ENCODE assay signal across 22 mouse cellular contexts in genomic region chr4:126553685-126554084, GRCm38 (mm10). TPM values are rescaled to one million over a fixed set of nuclear protein-coding genes. Genes with fewer than 3 reads are reported as not detected.
DNase-seq lines count a peak whose midpoint lies in the region; ATAC-seq and TF ChIP-seq lines count a peak whose summit lies in the region.
"Had no signal": no experiment of that assay in that cellular context is flagged by ENCODE, and none has a peak within 500 bp of the region (broad histone marks: within the 10 kb centered on the region; RNA-seq: fewer than 3 reads in every experiment).

No protein-coding gene starts in this region.

- peaks cover 14% of the 10 kb centered on the region for H3K79me2 ChIP-seq in MEL (ENCODE audit: control insufficient read depth, insufficient read depth, low read length, poor library complexity)

- no peak for ATAC-seq in kidney, postnatal 0 days (replicated peaks; ENCODE audit: low FRiP score, low read depth)
- no peak for ATAC-seq in midbrain, postnatal 0 days (ENCODE audit: low FRiP score)
- ATAC-seq: forebrain, embryonic 16.5 days; midbrain, embryonic 16.5 days had no signal

- no peak overlapping the region for H3K27ac ChIP-seq in kidney, postnatal 0 days
- H3K27ac ChIP-seq in midbrain, postnatal 0 days (ENCODE audit: low read depth, low read length): no peak overlapping the region
- H3K27ac ChIP-seq in midbrain, embryonic 10.5 days (replicated peaks): no peak overlapping the region
- H3K27ac ChIP-seq in MEL (ENCODE audit: control insufficient read depth, low read depth, low read length): peak overlapping the region; percentile 60
- H3K27ac ChIP-seq: heart, embryonic 10.5 days; hindbrain, embryonic 13.5 days; limb, embryonic 12.5 days; neural tube, embryonic 12.5 days; stomach, embryonic 15.5 days had no signal

- peak; percentile 11; the same call in 1 of the 2 replicates for TF ChIP-seq CTCF in kidney, postnatal 0 days (IDR thresholded peaks at IDR 0.05; ENCODE audit: low read depth)
- peak; percentile 14; the same call in 1 of the 2 replicates for TF ChIP-seq CTCF in midbrain, postnatal 0 days (IDR thresholded peaks at IDR 0.05)
- peak in 2 of 3 experiments; percentile 36 to 49; a peak in 4 of 6 replicates for TF ChIP-seq CTCF in MEL (IDR thresholded peaks at IDR 0.05 in 2 of 3, conservative IDR thresholded peaks at IDR 0.05 in 1 of 3; ENCODE audit: control insufficient read depth in 1 of 3, insufficient read depth in 1 of 3, low read depth in 2 of 3, low read length in 3 of 3, poor library complexity in 1 of 3, severe bottlenecking in 1 of 3)

- no peak overlapping the region for H3K4me3 ChIP-seq in kidney, postnatal 0 days (replicated peaks; ENCODE audit: low read depth, low read length)
- H3K4me3 ChIP-seq in midbrain, postnatal 0 days (ENCODE audit: low read depth, low read length): no peak overlapping the region
- H3K4me3 ChIP-seq in midbrain, embryonic 10.5 days: no peak overlapping the region
- peak overlapping the region; percentile 55 to 70 for H3K4me3 ChIP-seq in MEL (ENCODE audit: control insufficient read depth in 1 of 2, insufficient read depth in 1 of 2, low read depth in 2 of 2, low read length in 2 of 2)
- H3K4me3 ChIP-seq: erythroblast, embryonic 14.5 days; heart, embryonic 10.5 days; hindbrain, embryonic 13.5 days; limb, embryonic 12.5 days; myocyte; neural tube, embryonic 12.5 days; stomach, embryonic 15.5 days had no signal

- 95% methylated on average over 1 of the region's 1 CpGs for WGBS in kidney, postnatal 0 days
- WGBS in midbrain, postnatal 0 days: 93% methylated on average over 1 of the region's 1 CpGs
- 87% methylated on average over 1 of the region's 1 CpGs for WGBS in midbrain, embryonic 10.5 days

- H3K9me3 ChIP-seq in kidney, postnatal 0 days (replicated peaks; ENCODE audit: low read length): no peaks in the 10 kb centered on the region
- no peaks in the 10 kb centered on the region for H3K9me3 ChIP-seq in midbrain, postnatal 0 days (ENCODE audit: low read length)
- no peaks in the 10 kb centered on the region for H3K9me3 ChIP-seq in midbrain, embryonic 10.5 days (replicated peaks)
- no peaks in the 10 kb centered on the region for H3K9me3 ChIP-seq in MEL (replicated peaks; ENCODE audit: insufficient read depth, low read length)
- H3K9me3 ChIP-seq: heart, embryonic 10.5 days; hindbrain, embryonic 13.5 days; limb, embryonic 12.5 days; neural tube, embryonic 12.5 days; stomach, embryonic 15.5 days had no signal

- no peak overlapping the region for H3K9ac ChIP-seq in kidney, postnatal 0 days (ENCODE audit: low read depth, low read length)
- no peak overlapping the region for H3K9ac ChIP-seq in midbrain, postnatal 0 days (replicated peaks; ENCODE audit: low read length, poor library complexity, severe bottlenecking)
- H3K9ac ChIP-seq in MEL (ENCODE audit: control insufficient read depth, low read depth, low read length, poor library complexity, severe bottlenecking): peak overlapping the region; percentile 48
- H3K9ac ChIP-seq: hindbrain, embryonic 13.5 days; limb, embryonic 12.5 days; neural tube, embryonic 12.5 days; stomach, embryonic 15.5 days had no signal

- TF ChIP-seq EP300 in MEL (IDR thresholded peaks at IDR 0.05; ENCODE audit: low read depth in 1 of 2, low read length in 2 of 2): no peak

- H3K4me1 ChIP-seq in kidney, postnatal 0 days (replicated peaks; ENCODE audit: insufficient read depth, low read length): no peaks in the 10 kb centered on the region
- H3K4me1 ChIP-seq in midbrain, postnatal 0 days (ENCODE audit: insufficient read depth, low read length): 0 out of 2 replicates have a peak, but pooled peaks cover 3% of the 10 kb centered on the region
- H3K4me1 ChIP-seq in midbrain, embryonic 10.5 days: peaks cover 21% of the 10 kb centered on the region
- H3K4me1 ChIP-seq in MEL (ENCODE audit: control insufficient read depth in 1 of 2, insufficient read depth in 2 of 2, low read length in 2 of 2): peaks cover 0 to 10% of the 10 kb centered on the region in 2 experiments; a peak in 3 of 4 replicates

- no peak for TF ChIP-seq POLR2A in MEL (IDR thresholded peaks at IDR 0.05; ENCODE audit: control insufficient read depth in 1 of 2, insufficient read depth in 1 of 2, low read depth in 1 of 2, low read length in 2 of 2, poor library complexity in 1 of 2)

- no peak overlapping the region for H3K4me2 ChIP-seq in kidney, postnatal 0 days (ENCODE audit: low read length)
- no peak overlapping the region for H3K4me2 ChIP-seq in midbrain, postnatal 0 days (ENCODE audit: low read depth, low read length, poor library complexity, severe bottlenecking)
- H3K4me2 ChIP-seq: hindbrain, embryonic 13.5 days; limb, embryonic 12.5 days; midbrain, embryonic 11.5 days; neural tube, embryonic 12.5 days; stomach, embryonic 15.5 days had no signal

- DNase-seq in kidney, postnatal 0 days (ENCODE audit: low spot score): no peak
- no peak for DNase-seq in kidney, adult 9 months
- no peak for DNase-seq in midbrain, postnatal 0 days (ENCODE audit: low spot score)
- no peak for DNase-seq in midbrain, embryonic 10.5 days (ENCODE audit: low spot score)
- DNase-seq in MEL (ENCODE audit: low read depth, low spot score): peak; percentile 69
- no peak for DNase-seq in urinary bladder, postnatal 25 days (ENCODE audit: low spot score)
- DNase-seq in adrenal gland, adult 2 months: no peak
- DNase-seq: cerebellum, postnatal 14 days; gastrocnemius, postnatal 14 days; heart, postnatal 36 days; kidney, adult 18-20 months; thymus, postnatal 14 days had no signal

- peak; percentile 11 for TF ChIP-seq RAD21 in MEL (IDR thresholded peaks at IDR 0.05; ENCODE audit: low read depth, low read length)

- no peaks in the 10 kb centered on the region for H3K36me3 ChIP-seq in kidney, postnatal 0 days (ENCODE audit: insufficient read depth, low read length)
- no peaks in the 10 kb centered on the region for H3K36me3 ChIP-seq in midbrain, postnatal 0 days (ENCODE audit: insufficient read depth, low read length)
- peaks cover 6% of the 10 kb centered on the region for H3K36me3 ChIP-seq in midbrain, embryonic 10.5 days
- peaks cover 0 to 22% of the 10 kb centered on the region in 2 experiments; a peak in 2 of 4 replicates for H3K36me3 ChIP-seq in MEL (ENCODE audit: control insufficient read depth in 1 of 2, insufficient read depth in 2 of 2, low read length in 2 of 2)
- H3K36me3 ChIP-seq: heart, embryonic 10.5 days; hindbrain, embryonic 13.5 days; neural tube, embryonic 12.5 days; stomach, embryonic 15.5 days had no signal

- no peaks in the 10 kb centered on the region for H3K27me3 ChIP-seq in kidney, postnatal 0 days (ENCODE audit: insufficient read depth, low read length)
- H3K27me3 ChIP-seq in midbrain, postnatal 0 days (ENCODE audit: insufficient read depth, low read length): no peaks in the 10 kb centered on the region
- peaks cover 14% of the 10 kb centered on the region; the same call in 1 of the 2 replicates for H3K27me3 ChIP-seq in midbrain, embryonic 10.5 days (ENCODE audit: low read depth, poor library complexity, severe bottlenecking)
- H3K27me3 ChIP-seq in MEL (ENCODE audit: control insufficient read depth in 1 of 2, insufficient read depth in 2 of 2, low read length in 2 of 2): peaks cover 0 to 1% of the 10 kb centered on the region in 2 experiments; a peak in 1 of 4 replicates
- H3K27me3 ChIP-seq: limb, embryonic 12.5 days; neural tube, embryonic 12.5 days; stomach, embryonic 15.5 days had no signal

TF ChIP-seq in MEL, 35 proteins besides CTCF, POLR2A, EP300 and RAD21 (continues in another document):
- TF ChIP-seq GATA1 (IDR thresholded peaks at IDR 0.05; ENCODE audit: low read depth, low read length) (no peak), MYC (IDR thresholded peaks at IDR 0.05; ENCODE audit: low read depth, low read length) (peak; percentile 93), TBP (IDR thresholded peaks at IDR 0.05; ENCODE audit: low read depth, low read length) (no peak), MAFK (IDR thresholded peaks at IDR 0.05; ENCODE audit: borderline replicate concordance, low read depth, low read length) (no peak), ZMIZ1 (IDR thresholded peaks at IDR 0.05; ENCODE audit: low read depth, low read length) (no peak), CHD1 (IDR thresholded peaks at IDR 0.05; ENCODE audit: low read depth, low read length) (no peak)

RNA-seq across cellular contexts. Expression of gene Clspn, which starts 3.0 kb away (rescaled TPM):
- 13.3 and 18.0 TPM in 2 replicates for polyA plus RNA-seq in kidney, postnatal 0 days (2015; fragmentation: Nextera tagmentation; extraction: Ambion mirVana)
- 1.2 and 1.4 TPM in 2 replicates for total RNA-seq in midbrain, postnatal 0 days (2014; rRNA removed)
- 1.2 and 1.5 TPM in 2 replicates for polyA plus RNA-seq in midbrain, postnatal 0 days (2015; fragmentation: Nextera tagmentation; extraction: Ambion mirVana)
- 55.3 and 55.8 TPM in 2 replicates for polyA plus RNA-seq in midbrain, embryonic 10.5 days (2016; fragmentation: Nextera tagmentation; extraction: Ambion mirVana)
- total RNA-seq in MEL (2012; rRNA removed): 42.0 and 46.9 TPM in 2 replicates
- 100 to 1,000 TPM in 1 of 2 experiments, 10 to 100 TPM in 1; 64.0 to 618 TPM for polyA plus RNA-seq in MEL (2012; ENCODE audit: insufficient read depth in 1 of 2, insufficient read length in 2 of 2, low read depth in 1 of 2, low replicate concordance in 2 of 2, missing spikeins in 1 of 2)
- total RNA-seq in adrenal gland, adult 2 months (2021): under 1 TPM; 0.66 to 0.97 TPM
- 0.11 and 0.19 TPM in 2 replicates for polyA plus RNA-seq in adrenal gland, adult 2 months (2012; rRNA removed)

RNA-seq across cellular contexts. Expression of gene Ago4, which starts 20.4 kb away (rescaled TPM):
- 1.4 and 1.8 TPM in 2 replicates for polyA plus RNA-seq in kidney, postnatal 0 days (2015; fragmentation: Nextera tagmentation; extraction: Ambion mirVana)
- total RNA-seq in midbrain, postnatal 0 days (2014; rRNA removed): 10.0 and 12.6 TPM in 2 replicates
- 3.3 and 3.6 TPM in 2 replicates for polyA plus RNA-seq in midbrain, postnatal 0 days (2015; fragmentation: Nextera tagmentation; extraction: Ambion mirVana)
- 2.3 and 2.8 TPM in 2 replicates for polyA plus RNA-seq in midbrain, embryonic 10.5 days (2016; fragmentation: Nextera tagmentation; extraction: Ambion mirVana)
- total RNA-seq in MEL (2012; rRNA removed): 0.39 and 0.42 TPM in 2 replicates
- 1 to 10 TPM in 1 of 2 experiments, not detected in 1; 1.8 TPM for polyA plus RNA-seq in MEL (2012; ENCODE audit: insufficient read depth in 1 of 2, insufficient read length in 2 of 2, low read depth in 1 of 2, low replicate concordance in 2 of 2, missing spikeins in 1 of 2)
- total RNA-seq in adrenal gland, adult 2 months (2021): 1 to 10 TPM; 4.8 to 5.4 TPM
- polyA plus RNA-seq in adrenal gland, adult 2 months (2012; rRNA removed): 1.0 and 1.2 TPM in 2 replicates
- polyA plus RNA-seq: erythroblast, embryonic 14.5 days had no signal

RNA-seq across cellular contexts. Expression of gene 5730409E04Rik, which starts 55.9 kb away (rescaled TPM):
- polyA plus RNA-seq in kidney, postnatal 0 days (2015; fragmentation: Nextera tagmentation; extraction: Ambion mirVana): 1.3 and 1.9 TPM in 2 replicates
- 59.0 and 59.4 TPM in 2 replicates for total RNA-seq in midbrain, postnatal 0 days (2014; rRNA removed)
- 24.2 and 29.2 TPM in 2 replicates for polyA plus RNA-seq in midbrain, postnatal 0 days (2015; fragmentation: Nextera tagmentation; extraction: Ambion mirVana)
- polyA plus RNA-seq in midbrain, embryonic 10.5 days (2016; fragmentation: Nextera tagmentation; extraction: Ambion mirVana): 1.0 and 1.4 TPM in 2 replicates
- not detected in 2 replicates for total RNA-seq in MEL (2012; rRNA removed)
- not detected for polyA plus RNA-seq in MEL (2012; ENCODE audit: insufficient read depth in 1 of 2, insufficient read length in 2 of 2, low read depth in 1 of 2, low replicate concordance in 2 of 2, missing spikeins in 1 of 2)
- total RNA-seq in adrenal gland, adult 2 months (2021): 10 to 100 TPM in 1 of 2 experiments, 1 to 10 TPM in 1; 8.1 to 19.0 TPM
- polyA plus RNA-seq in adrenal gland, adult 2 months (2012; rRNA removed): 19.3 and 20.7 TPM in 2 replicates
- polyA plus RNA-seq: erythroblast, embryonic 14.5 days had no signal

Comparison
In these comparisons a context has a peak if more than half of its experiments do, and no peak if none do; other contexts are left out.
1. H3K4me3 ChIP-seq: peak in MEL (2 of 2); none in kidney, postnatal 0 days (single experiment), midbrain, postnatal 0 days (single experiment) and midbrain, embryonic 10.5 days (single experiment).
2. Peak in every context shown above with its lines, with median percentiles within 50 percentile points of each other: CTCF ChIP-seq.